Mouse (Mus musculus): ENCODE measurements around the gene 1810013L24Rik. TPM values are rescaled to one million over a fixed set of nuclear protein-coding genes. Genes with fewer than 3 reads are reported as not detected.
"Not testable (repeated sequence)": the region's sequence is repeated elsewhere in the genome, so short reads cannot be mapped to it uniquely, and the experiment has no call there.

The 1810013L24Rik gene
- polyA plus RNA-seq, 1 experiment from 2014 or later: 20.8 TPM

DNA sequence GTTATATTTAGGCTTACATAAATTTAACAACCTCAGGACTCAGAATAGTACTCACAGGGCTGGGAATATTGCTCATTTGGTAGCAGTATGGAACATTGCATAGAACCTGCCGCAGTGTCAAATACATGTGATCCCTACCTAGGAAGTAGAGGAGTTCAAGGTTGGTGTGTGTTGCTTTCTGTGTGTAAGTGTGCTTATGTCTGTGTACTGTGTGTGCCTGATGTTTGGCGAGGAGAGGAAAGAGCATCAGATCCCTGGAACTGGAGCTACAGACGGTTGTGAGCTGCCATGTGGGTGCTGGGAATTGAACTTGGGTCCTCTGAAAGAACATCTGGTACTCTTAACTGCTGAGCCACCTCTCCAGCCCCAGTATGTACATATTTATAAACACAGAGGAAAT is 38.6 kb downstream of the 1810013L24Rik start:
- H3K4me2 ChIP-seq: no peak overlapping the region
- no peak for ATAC-seq (replicated peaks; ENCODE audit: low FRiP score)
- H3K9me3 ChIP-seq (replicated peaks): no peaks in the 10 kb centered on the region
- no peaks in the 10 kb centered on the region for H3K27me3 ChIP-seq
- H3K36me3 ChIP-seq: no peaks in the 10 kb centered on the region
- H3K4me1 ChIP-seq: 0 out of 2 replicates have a peak, but pooled peaks cover 10% of the 10 kb centered on the region
- 93% methylated on average over 3 of the region's 3 CpGs for WGBS
- no peak overlapping the region for H3K4me3 ChIP-seq (replicated peaks)
- H3K27ac ChIP-seq: no peak overlapping the region
- no peak overlapping the region for H3K9ac ChIP-seq

GRCm38 (mm10) chr16:8869715-8870114 is 39.8 kb downstream of the 1810013L24Rik start:
- WGBS: 30% methylated on average over 2 of the region's 2 CpGs
- no peak overlapping the region for H3K9ac ChIP-seq
- H3K4me3 ChIP-seq (replicated peaks): no peak overlapping the region
- H3K9me3 ChIP-seq (replicated peaks): no peaks in the 10 kb centered on the region
- H3K4me2 ChIP-seq: no peak overlapping the region
- no peaks in the 10 kb centered on the region for H3K4me1 ChIP-seq
- ATAC-seq (replicated peaks; ENCODE audit: low FRiP score): peak; percentile 40; the same call in 1 of the 2 replicates
- no peaks in the 10 kb centered on the region for H3K36me3 ChIP-seq
- no peak overlapping the region for H3K27ac ChIP-seq
- no peaks in the 10 kb centered on the region for H3K27me3 ChIP-seq

DNA sequence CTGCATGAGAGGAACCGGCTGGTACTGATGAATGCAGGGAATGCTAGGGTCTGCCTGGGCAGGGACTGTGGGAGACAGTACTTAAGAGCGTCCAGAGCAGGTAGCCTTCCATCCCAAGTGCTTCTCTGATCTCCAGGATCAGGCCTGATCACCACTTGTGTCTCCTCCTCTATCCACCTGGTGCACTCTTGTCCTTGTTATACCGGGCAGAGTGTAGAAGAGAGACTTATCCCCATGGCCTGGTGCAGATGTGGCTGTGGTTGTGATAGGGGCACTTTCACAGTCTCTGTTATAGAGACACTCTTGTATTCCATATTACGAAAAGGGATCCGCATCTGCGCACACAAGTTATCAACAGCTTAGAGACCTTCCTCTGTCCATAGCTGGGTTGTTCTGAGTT is 41.5 kb downstream of the 1810013L24Rik start:
- no peaks in the 10 kb centered on the region for H3K4me1 ChIP-seq
- no peak for ATAC-seq (replicated peaks; ENCODE audit: low FRiP score)
- H3K4me2 ChIP-seq: no peak overlapping the region
- H3K27ac ChIP-seq: no peak overlapping the region
- 90% methylated on average over 6 of the region's 6 CpGs for WGBS
- no peaks in the 10 kb centered on the region for H3K27me3 ChIP-seq
- H3K4me3 ChIP-seq (replicated peaks): no peak overlapping the region
- no peak overlapping the region for H3K9ac ChIP-seq
- H3K36me3 ChIP-seq: no peaks in the 10 kb centered on the region
- H3K9me3 ChIP-seq (replicated peaks): no peaks in the 10 kb centered on the region

- H3K4me3 ChIP-seq (replicated peaks): no peak overlapping the region
- H3K27me3 ChIP-seq: no peaks in the 10 kb centered on the region
- H3K9ac ChIP-seq: no peak overlapping the region
- H3K9me3 ChIP-seq (replicated peaks): no peaks in the 10 kb centered on the region
- WGBS: 20% methylated on average over 5 of the region's 5 CpGs
- H3K4me1 ChIP-seq: no peaks in the 10 kb centered on the region
- H3K36me3 ChIP-seq: no peaks in the 10 kb centered on the region
- ATAC-seq (replicated peaks; ENCODE audit: low FRiP score): peak; percentile 53
- no peak overlapping the region for H3K4me2 ChIP-seq
- no peak overlapping the region for H3K27ac ChIP-seq
Measured at GRCm38 (mm10) chr16:8872019-8872418, 42.1 kb downstream of the 1810013L24Rik start.

DNA sequence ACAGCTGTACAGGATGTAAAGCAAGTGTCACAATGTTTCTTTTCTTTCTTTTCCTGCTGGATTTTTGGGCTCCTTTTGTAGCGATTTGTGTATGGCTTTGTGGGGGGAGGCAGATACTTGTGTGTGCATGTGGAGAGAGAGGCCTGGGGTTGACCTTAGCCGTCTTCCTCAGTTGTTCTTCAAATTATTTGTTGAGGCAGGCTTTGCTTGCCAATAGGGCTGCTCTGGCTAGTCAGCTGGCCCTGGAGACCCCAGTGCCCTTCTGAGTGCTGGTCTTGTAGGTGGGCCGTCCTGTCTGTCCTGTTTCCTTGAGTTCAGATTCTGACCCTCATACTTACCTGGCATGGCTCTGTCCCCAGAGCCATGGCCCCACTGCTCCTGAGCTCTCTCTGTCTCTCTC is 42.6 kb downstream of the 1810013L24Rik start:
- Histone ChIP-seq H3K27ac (no peak overlapping the region), H3K9me3 (replicated peaks) (no peaks in the 10 kb centered on the region), H3K9ac (no peak overlapping the region), H3K4me3 (replicated peaks) (no peak overlapping the region), H3K4me1 (no peaks in the 10 kb centered on the region), H3K4me2 (no peak overlapping the region), H3K36me3 (no peaks in the 10 kb centered on the region), H3K27me3 (no peaks in the 10 kb centered on the region)
- 69% methylated on average over 3 of the region's 3 CpGs for WGBS
- no peak for ATAC-seq (replicated peaks; ENCODE audit: low FRiP score)

DNA sequence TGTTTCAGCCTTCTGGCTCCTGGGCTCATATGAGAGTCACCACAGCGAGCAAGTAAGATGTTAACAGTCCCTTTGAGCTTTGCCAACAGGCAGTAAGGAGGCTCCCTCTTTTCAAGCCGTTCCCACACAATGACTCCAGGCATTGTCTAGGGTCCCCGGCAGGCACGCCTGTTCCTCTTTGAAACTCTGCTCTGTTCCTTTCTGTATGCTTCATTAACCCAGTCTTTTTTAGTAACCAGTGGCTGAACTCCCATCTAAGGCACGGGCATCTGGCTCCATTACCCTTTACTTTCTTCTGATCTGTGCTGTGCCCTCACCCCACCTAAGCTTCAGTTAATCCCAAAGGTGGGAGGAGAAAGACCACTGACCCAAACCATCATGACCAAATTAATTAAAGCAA is 50.2 kb downstream of the 1810013L24Rik start:
- Histone ChIP-seq H3K4me3 (replicated peaks) (no peak overlapping the region), H3K9ac (no peak overlapping the region), H3K4me1 (peaks cover 6% of the 10 kb centered on the region), H3K36me3 (no peaks in the 10 kb centered on the region), H3K27ac (no peak overlapping the region), H3K4me2 (no peak overlapping the region), H3K9me3 (replicated peaks) (no peaks in the 10 kb centered on the region), H3K27me3 (no peaks in the 10 kb centered on the region)
- peak; percentile 80 for ATAC-seq (replicated peaks; ENCODE audit: low FRiP score)
- WGBS: 25% methylated on average over 5 of the region's 5 CpGs

- Histone ChIP-seq H3K4me1 (peaks cover 6% of the 10 kb centered on the region), H3K4me2 (no peak overlapping the region), H3K4me3 (replicated peaks) (no peak overlapping the region), H3K27me3 (no peaks in the 10 kb centered on the region), H3K36me3 (no peaks in the 10 kb centered on the region), H3K9me3 (replicated peaks) (no peaks in the 10 kb centered on the region), H3K9ac (no peak overlapping the region), H3K27ac (no peak overlapping the region)
- 46% methylated on average over 11 of the region's 11 CpGs for WGBS
- no peak for ATAC-seq (replicated peaks; ENCODE audit: low FRiP score)
Measured at GRCm38 (mm10) chr16:8883674-8884241, 53.9 kb downstream of the 1810013L24Rik start.

GRCm38 (mm10) chr16:8894214-8894613 is 64.3 kb downstream of the 1810013L24Rik start:
- not testable (repeated sequence) for ATAC-seq (replicated peaks; ENCODE audit: low FRiP score); H3K9me3 ChIP-seq (replicated peaks); H3K9ac ChIP-seq; H3K36me3 ChIP-seq; H3K27ac ChIP-seq; H3K4me2 ChIP-seq; H3K27me3 ChIP-seq; H3K4me1 ChIP-seq; H3K4me3 ChIP-seq (replicated peaks)
- 48% methylated on average over 4 of the region's 4 CpGs for WGBS

GRCm38 (mm10) chr16:8895301-8895700 is 65.4 kb downstream of the 1810013L24Rik start:
- Histone ChIP-seq H3K27me3 (no peaks in the 10 kb centered on the region), H3K4me1 (no peaks in the 10 kb centered on the region), H3K9me3 (replicated peaks) (no peaks in the 10 kb centered on the region), H3K9ac (no peak overlapping the region), H3K4me3 (replicated peaks) (no peak overlapping the region), H3K27ac (no peak overlapping the region), H3K4me2 (no peak overlapping the region), H3K36me3 (no peaks in the 10 kb centered on the region)
- WGBS: 93% methylated on average over 4 of the region's 4 CpGs
- no peak for ATAC-seq (replicated peaks; ENCODE audit: low FRiP score)

- ATAC-seq (replicated peaks; ENCODE audit: low FRiP score); H3K36me3 ChIP-seq; H3K9me3 ChIP-seq (replicated peaks); H3K4me3 ChIP-seq (replicated peaks); H3K9ac ChIP-seq; H3K27me3 ChIP-seq; H3K4me2 ChIP-seq; H3K4me1 ChIP-seq; H3K27ac ChIP-seq: not testable (repeated sequence)
- 24% methylated on average over 2 of the region's 2 CpGs for WGBS
Measured at GRCm38 (mm10) chr16:8906115-8906514, 76.2 kb downstream of the 1810013L24Rik start.

Other genes with a start within 250 kb of the 1810013L24Rik start
- 54.1 and 56.4 TPM in 2 replicates for gene Pmm2, start 192.4 kb upstream of the 1810013L24Rik start, polyA plus RNA-seq (2015; fragmentation: Nextera tagmentation; extraction: Ambion mirVana)
- gene Tmem186, start 192.4 kb upstream of the 1810013L24Rik start, polyA plus RNA-seq (2015; fragmentation: Nextera tagmentation; extraction: Ambion mirVana): 19.8 and 20.9 TPM in 2 replicates
- gene Carhsp1, start 157.9 kb upstream of the 1810013L24Rik start, polyA plus RNA-seq (2015; fragmentation: Nextera tagmentation; extraction: Ambion mirVana): 76.8 and 80.8 TPM in 2 replicates
- not detected in 2 replicates for gene Gm5767, start 149.3 kb upstream of the 1810013L24Rik start, polyA plus RNA-seq (2015; fragmentation: Nextera tagmentation; extraction: Ambion mirVana)
- 26.4 and 31.3 TPM in 2 replicates for gene Usp7, start 37.8 kb upstream of the 1810013L24Rik start, polyA plus RNA-seq (2015; fragmentation: Nextera tagmentation; extraction: Ambion mirVana)